Mouse (Mus musculus) limb, embryonic 13.5 days (tissue): Measurements from ENCODE around the gene 1700015G11Rik. TPM values are rescaled to one million over a fixed set of nuclear protein-coding genes. Genes with fewer than 3 reads are reported as not detected.

Experiments
- ATAC-seq: fragments of 200-750 bp; cut with Nextera tagmentation; 2 replicates; pipeline ENCODE4 v1.8.0; 2017; ENCODE audit warnings: low read depth, moderate number of reproducible peaks, moderate TSS enrichment; ENCODE audit not compliant: low FRiP score
- H3K27ac ChIP-seq: fragments of 300-500 bp; sonication (generic); 2 replicates; pipeline ENCODE4 v1.5.1; 2015; ENCODE audit warnings: inconsistent platforms, mild to moderate bottlenecking, moderate library complexity
- H3K27me3 ChIP-seq: fragments of 300-500 bp; sonication (generic); 2 replicates; pipeline ENCODE4 v1.6.1; 2015; ENCODE audit warnings: mild to moderate bottlenecking, inconsistent platforms
- H3K36me3 ChIP-seq: fragments of 300-500 bp; sonication (generic); 2 replicates; pipeline ENCODE4 v1.6.1; 2015; ENCODE audit warnings: inconsistent platforms, mild to moderate bottlenecking, moderate library complexity
- H3K4me1 ChIP-seq: fragments of 300-500 bp; sonication (generic); 2 replicates; pipeline ENCODE4 v1.6.1; 2015; ENCODE audit warnings: inconsistent platforms
- H3K4me2 ChIP-seq: fragments of 300-500 bp; sonication (generic); replicated peaks from 2 replicates; pipeline ENCODE4 v1.6.1; 2015; ENCODE audit warnings: inconsistent platforms, mild to moderate bottlenecking, moderate library complexity
- H3K4me3 ChIP-seq: fragments of 300-500 bp; sonication (generic); 2 replicates; pipeline ENCODE4 v1.5.1; 2015; ENCODE audit warnings: moderate library complexity, mild to moderate bottlenecking, inconsistent platforms
- H3K9ac ChIP-seq: fragments of 300-500 bp; sonication (generic); 2 replicates; pipeline ENCODE4 v1.6.1; 2015; ENCODE audit warnings: mild to moderate bottlenecking, inconsistent platforms
- H3K9me3 ChIP-seq: fragments of 300-500 bp; sonication (generic); 2 replicates; pipeline ENCODE4 v1.6.1; 2016; ENCODE audit warnings: inconsistent platforms
- WGBS: fragments of 180-500 bp; shearing (Covaris S2); methylation state at CpG from one replicate; pipeline ENCODE4 v1.1.7; 2015; 5-methylcytosine and 5-hydroxymethylcytosine counted together
- polyA plus RNA-seq: library from polyadenylated mRNA; unstranded; fragments of >200 nt; fragmentation: Nextera tagmentation; extraction: Ambion mirVana; gene quantifications from 2 replicates; pipeline ENCODE4 v1.2.1, GENCODE M21; 2015

1700015G11Rik gene
- polyA plus RNA-seq, result not detected in 2 replicates

DNA sequence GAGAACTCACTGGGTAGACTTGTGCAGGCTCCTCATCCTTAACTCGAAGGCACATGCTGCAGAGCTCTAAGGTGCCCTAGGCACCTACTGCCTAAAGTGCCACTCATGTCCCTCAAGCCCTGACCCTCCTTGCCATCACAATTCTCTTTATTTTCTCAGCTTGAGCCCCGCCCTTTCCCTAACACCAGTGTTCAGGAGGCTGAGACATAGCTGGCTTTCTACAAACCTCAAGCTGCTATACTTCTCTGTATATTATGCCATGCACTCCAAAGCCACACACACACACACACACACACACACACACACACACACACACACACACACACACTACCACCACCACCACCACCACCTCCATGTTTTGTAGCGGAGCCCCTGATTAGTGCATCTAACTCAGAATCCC is at the start of gene 1700015G11Rik:
Gene 1700015G11Rik, minus strand, starts transcription at position 101 of the 400 bp plus-strand sequence.
- Histone ChIP-seq H3K4me3 (no peak within 1 kb of the TSS), H3K4me2 (no peak within 1 kb of the TSS), H3K9ac (no peak within 1 kb of the TSS), H3K36me3 (no peaks in the 10 kb centered on the region), H3K27ac (no peak within 1 kb of the TSS), H3K4me1 (no peaks in the 10 kb centered on the region), H3K9me3 (no peaks in the 10 kb centered on the region), H3K27me3 (no peaks in the 10 kb centered on the region)
- 76% methylated on average over 3 of the region's 3 CpGs for WGBS
- no peak for ATAC-seq

DNA sequence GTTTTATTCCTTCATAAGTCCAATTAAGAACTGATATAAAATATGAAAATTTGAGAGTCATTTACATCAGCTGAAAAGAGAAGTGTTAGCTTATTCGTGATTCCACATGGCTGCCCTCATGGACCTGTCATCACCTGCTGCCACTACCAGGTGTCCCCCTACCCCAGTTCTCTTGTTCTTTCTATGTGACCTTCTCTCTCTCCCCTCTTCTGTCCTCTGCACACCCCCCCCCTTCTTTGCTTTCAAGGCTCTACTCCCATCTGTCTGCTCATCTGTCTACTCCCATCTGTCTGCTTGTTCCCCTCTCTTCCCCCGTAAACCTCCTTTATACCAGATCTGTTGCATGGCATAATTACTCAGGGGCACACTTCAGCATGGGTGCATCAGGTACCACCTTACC is 41.4 kb upstream of the 1700015G11Rik start:
- Histone ChIP-seq H3K9ac (no peak overlapping the region), H3K36me3 (no peaks in the 10 kb centered on the region), H3K27me3 (no peaks in the 10 kb centered on the region), H3K4me3 (no peak overlapping the region), H3K4me2 (no peak overlapping the region), H3K27ac (no peak overlapping the region), H3K9me3 (no peaks in the 10 kb centered on the region), H3K4me1 (no peaks in the 10 kb centered on the region)
- 74% methylated on average over 2 of the region's 2 CpGs for WGBS
- ATAC-seq, result no peak

DNA sequence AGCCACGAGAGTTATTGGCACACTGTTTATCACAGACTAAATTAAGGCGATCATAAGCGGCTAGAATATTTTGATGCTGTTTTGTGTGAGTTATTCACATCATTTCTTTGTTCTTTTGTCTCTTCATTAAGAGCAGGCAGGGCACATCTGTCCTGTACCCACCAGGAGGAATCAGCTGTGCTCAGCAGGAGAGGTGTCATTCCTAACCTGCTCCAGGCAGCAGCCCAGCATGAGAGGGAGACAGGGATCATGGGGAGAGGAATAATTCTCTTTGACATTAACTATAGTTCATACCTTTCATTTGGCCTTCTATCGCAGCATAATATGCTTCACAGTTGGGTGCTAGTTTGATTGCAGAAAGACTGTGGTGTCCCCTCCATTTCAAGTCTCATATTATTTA is 40.7 kb upstream of the 1700015G11Rik start:
- Histone ChIP-seq H3K9me3 (no peaks in the 10 kb centered on the region), H3K4me2 (no peak overlapping the region), H3K4me3 (no peak overlapping the region), H3K27ac (no peak overlapping the region), H3K9ac (no peak overlapping the region), H3K4me1 (no peaks in the 10 kb centered on the region), H3K36me3 (no peaks in the 10 kb centered on the region), H3K27me3 (no peaks in the 10 kb centered on the region)
- WGBS, result 71% methylated on average over 4 of the region's 4 CpGs
- ATAC-seq, result no peak

DNA sequence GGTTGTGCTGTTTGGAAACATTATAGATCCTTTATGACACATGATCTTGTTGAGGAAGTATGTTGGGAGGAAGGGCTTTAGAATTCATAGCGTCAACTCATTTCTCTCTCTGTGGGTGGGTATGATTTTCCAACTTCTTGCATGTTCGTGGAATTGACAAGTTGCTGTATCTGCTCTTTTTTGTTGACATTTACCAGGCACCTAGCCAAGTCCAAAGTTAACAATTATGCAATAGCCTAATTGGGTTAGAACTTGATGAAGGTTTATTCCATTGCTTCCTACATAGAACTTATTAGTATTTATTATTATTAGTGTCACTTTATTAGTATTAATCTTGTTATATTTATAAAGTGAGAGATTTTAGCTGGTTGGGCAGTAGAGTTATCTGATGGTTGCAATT is 40.3 kb upstream of the 1700015G11Rik start:
- WGBS, result 66% methylated on average over 2 of the region's 2 CpGs
- H3K9me3 ChIP-seq, result no peaks in the 10 kb centered on the region

DNA sequence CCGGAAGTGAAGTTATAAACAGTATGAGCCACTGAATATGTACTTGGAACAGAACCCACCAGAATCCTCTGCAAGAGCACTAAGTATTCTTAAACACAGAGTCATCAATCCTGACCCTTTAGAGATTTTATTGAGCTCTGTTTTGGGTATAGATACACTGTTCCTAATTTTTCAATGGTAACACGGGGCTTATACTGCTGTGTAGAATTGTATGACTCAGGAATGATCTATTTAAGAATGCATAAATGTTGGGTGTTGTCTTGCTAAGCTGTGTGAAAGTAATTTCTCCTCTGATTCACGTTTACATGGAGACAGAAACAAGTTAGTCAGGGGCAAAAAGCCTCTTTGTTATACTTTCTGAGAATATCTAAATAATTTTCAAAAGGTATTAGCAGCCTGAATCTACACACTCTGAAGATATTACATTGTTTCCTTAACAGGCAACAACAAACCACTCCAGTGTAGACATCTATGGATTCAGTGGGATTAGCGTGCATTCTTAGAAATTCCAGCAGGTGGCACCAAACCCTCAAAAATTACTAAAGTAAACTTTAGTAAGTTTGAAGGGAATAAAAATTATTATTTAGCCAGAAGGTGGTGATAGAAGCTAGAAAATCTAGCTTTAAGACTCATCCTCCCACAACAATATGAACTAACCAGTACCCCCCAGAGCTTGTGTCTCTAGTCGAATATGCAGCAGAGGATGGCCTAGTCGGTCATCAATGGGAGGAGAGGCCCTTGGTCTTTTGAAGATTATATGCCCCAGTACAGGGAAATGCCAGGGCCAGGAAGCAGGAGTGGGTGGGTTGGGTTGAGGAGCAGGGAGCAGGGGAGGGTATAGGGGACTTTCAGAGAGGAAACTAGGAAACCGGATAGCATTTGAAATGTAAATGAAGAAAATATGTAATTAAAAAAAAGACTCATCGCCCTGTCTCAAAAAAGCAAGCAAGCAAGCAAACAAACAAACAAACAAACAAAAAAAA is 22.4 kb upstream of the 1700015G11Rik start:
- 45% methylated on average over 8 of the region's 8 CpGs for WGBS
- H3K36me3 ChIP-seq, result no peaks in the 10 kb centered on the region
- no peaks in the 10 kb centered on the region for H3K27me3 ChIP-seq
- no peak overlapping the region for H3K27ac ChIP-seq
- ATAC-seq, result no peak
- H3K9me3 ChIP-seq, result no peaks in the 10 kb centered on the region
- no peak overlapping the region for H3K9ac ChIP-seq
- no peak overlapping the region for H3K4me2 ChIP-seq
- H3K4me1 ChIP-seq, result no peaks in the 10 kb centered on the region
- no peak overlapping the region for H3K4me3 ChIP-seq

More for the DNA sequence above, 40.3 kb upstream of the 1700015G11Rik start:
- no peak overlapping the region for H3K4me2 ChIP-seq
- H3K27me3 ChIP-seq, result no peaks in the 10 kb centered on the region
- H3K4me1 ChIP-seq, result no peaks in the 10 kb centered on the region
- no peak overlapping the region for H3K4me3 ChIP-seq
- H3K36me3 ChIP-seq, result no peaks in the 10 kb centered on the region
- no peak overlapping the region for H3K27ac ChIP-seq
- no peak overlapping the region for H3K9ac ChIP-seq
- ATAC-seq, result no peak

DNA sequence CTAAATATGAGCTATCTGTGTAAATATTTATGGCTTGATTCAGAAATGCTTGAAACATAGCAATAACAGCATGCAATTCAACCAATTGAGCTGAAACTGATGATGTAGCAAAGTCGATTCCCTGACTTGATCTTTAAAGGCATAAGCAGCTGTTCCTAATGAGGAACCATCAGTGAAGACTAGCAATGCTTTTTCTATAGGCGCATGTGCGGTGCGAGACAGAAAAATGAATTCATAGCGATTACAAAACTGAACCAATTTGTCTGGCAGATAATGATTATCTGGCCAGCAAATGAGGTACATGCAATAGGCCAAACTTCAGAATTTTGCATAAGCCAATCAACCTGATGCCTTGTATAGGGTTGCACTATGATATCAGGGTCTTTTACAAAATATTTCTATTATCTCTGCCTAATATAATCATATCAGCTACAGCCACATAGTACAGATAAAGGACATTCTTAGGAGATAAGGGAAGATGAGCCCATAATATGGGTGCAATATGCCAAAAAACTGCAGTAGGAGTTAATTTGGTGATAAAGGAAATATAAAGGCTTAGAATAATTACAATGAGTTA is 8.6 kb upstream of the 1700015G11Rik start:
- Histone ChIP-seq H3K27me3 (no peaks in the 10 kb centered on the region), H3K36me3 (no peaks in the 10 kb centered on the region), H3K4me2 (no peak overlapping the region), H3K9ac (no peak overlapping the region), H3K4me1 (no peaks in the 10 kb centered on the region), H3K9me3 (no peaks in the 10 kb centered on the region), H3K27ac (no peak overlapping the region), H3K4me3 (no peak overlapping the region)
- 88% methylated on average over 5 of the region's 5 CpGs for whole genome bisulfite sequencing
- no peak for ATAC-seq

DNA sequence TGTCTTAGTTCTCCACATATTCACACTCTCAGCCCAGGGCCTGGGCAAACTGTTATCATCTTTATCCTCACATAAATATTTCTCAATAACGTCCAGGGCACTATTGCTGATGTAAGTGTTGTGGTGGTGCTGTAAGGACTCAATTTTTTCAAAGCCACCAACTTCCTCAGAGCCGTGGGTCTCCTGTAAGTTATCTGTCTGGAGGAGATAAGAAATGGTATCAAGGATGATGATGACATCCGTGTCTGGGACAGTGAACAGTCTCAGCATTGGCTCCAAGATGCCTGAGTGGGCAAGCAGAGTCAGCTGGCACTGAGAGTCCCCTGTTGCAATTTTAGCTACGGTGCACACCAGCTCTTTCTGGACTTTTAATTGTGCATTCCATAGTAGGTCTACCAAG is 6.5 kb upstream of the 1700015G11Rik start:
- H3K4me1 ChIP-seq, result no peaks in the 10 kb centered on the region
- H3K4me2 ChIP-seq, result no peak overlapping the region
- no peaks in the 10 kb centered on the region for H3K36me3 ChIP-seq
- no peaks in the 10 kb centered on the region for H3K9me3 ChIP-seq
- no peak; the same call in 1 of the 2 replicates for ATAC-seq
- 81% methylated on average over 4 of the region's 4 CpGs for WGBS
- no peaks in the 10 kb centered on the region for H3K27me3 ChIP-seq
- no peak overlapping the region for H3K27ac ChIP-seq
- H3K4me3 ChIP-seq, result no peak overlapping the region
- no peak overlapping the region for H3K9ac ChIP-seq

DNA sequence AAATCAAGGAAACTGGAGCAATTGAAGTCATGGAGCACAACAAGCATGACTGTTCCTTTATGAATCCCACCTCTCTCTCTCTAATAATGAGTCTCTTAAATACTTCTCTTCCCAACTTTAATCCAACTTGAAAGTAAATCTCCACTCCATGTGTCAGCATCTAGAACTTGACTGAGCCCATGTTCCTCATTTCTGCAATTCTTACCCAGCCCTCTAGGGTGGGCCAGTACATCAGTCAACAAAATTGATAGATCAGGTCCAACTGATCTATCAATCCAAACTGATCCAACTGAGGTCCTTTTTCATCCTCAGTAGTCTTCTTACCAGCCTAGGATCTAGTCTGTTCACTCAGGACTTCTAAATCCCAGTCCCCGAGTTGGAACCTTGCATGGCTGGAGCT is 348 bp downstream of the 1700015G11Rik start:
- no peaks in the 10 kb centered on the region for H3K9me3 ChIP-seq
- H3K27me3 ChIP-seq, result no peaks in the 10 kb centered on the region
- no peak overlapping the region for H3K27ac ChIP-seq
- no peak overlapping the region for H3K4me3 ChIP-seq
- 85% methylated on average over 1 of the region's 1 CpGs for WGBS
- no peak overlapping the region for H3K9ac ChIP-seq
- H3K4me2 ChIP-seq, result no peak overlapping the region
- no peak for ATAC-seq
- H3K36me3 ChIP-seq, result no peaks in the 10 kb centered on the region
- no peaks in the 10 kb centered on the region for H3K4me1 ChIP-seq

DNA sequence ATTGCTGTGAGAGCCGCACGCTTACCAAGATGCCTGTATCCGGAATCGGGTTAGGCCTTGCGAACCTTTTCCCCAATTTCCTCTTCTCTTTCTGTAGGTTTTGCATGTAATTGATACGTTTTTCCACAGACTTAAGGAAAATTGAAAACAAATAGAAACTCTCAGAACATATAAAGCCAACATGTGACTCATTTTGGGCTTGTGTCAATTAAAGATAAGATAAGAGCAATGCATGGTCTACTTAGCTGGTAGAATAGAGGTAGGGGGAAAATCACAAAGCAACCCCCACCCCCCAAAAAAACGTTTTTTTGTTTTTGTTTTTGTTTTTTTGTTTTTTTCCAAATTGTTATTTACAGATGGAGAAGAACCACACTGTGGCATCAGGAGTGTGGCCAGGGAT is 2.1 kb downstream of the 1700015G11Rik start:
- H3K4me1 ChIP-seq, result no peaks in the 10 kb centered on the region
- WGBS, result 74% methylated on average over 7 of the region's 7 CpGs
- no peaks in the 10 kb centered on the region for H3K27me3 ChIP-seq
- no peak overlapping the region for H3K4me2 ChIP-seq
- no peaks in the 10 kb centered on the region for H3K9me3 ChIP-seq
- no peak overlapping the region for H3K27ac ChIP-seq
- ATAC-seq, result no peak
- no peak overlapping the region for H3K4me3 ChIP-seq
- no peak overlapping the region for H3K9ac ChIP-seq
- H3K36me3 ChIP-seq, result no peaks in the 10 kb centered on the region

DNA sequence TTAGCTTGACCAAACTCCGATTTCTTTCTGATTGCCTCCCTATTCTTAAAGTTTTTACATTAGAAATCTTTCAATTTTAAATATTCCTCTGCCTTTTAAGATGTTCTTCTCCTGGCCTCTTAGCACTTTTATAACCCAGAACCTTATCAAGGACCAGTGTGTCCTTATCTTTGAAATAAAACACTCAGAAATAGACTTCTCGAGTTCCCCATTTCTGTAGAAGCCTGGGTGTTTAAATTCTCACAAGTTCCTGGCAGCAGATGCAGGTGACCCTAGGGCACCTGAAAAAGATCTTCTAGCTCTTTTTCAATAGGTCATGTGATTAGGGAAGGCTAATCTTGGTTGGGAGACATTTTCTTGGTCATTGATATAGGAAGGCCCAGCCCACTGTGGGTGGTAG is 8.4 kb downstream of the 1700015G11Rik start:
- Histone ChIP-seq H3K9me3 (no peaks in the 10 kb centered on the region), H3K27me3 (peaks cover 39% of the 10 kb centered on the region), H3K4me2 (no peak overlapping the region), H3K9ac (no peak overlapping the region), H3K27ac (no peak overlapping the region), H3K4me1 (peaks cover 3% of the 10 kb centered on the region; the same call in 1 of the 2 replicates), H3K4me3 (no peak overlapping the region), H3K36me3 (no peaks in the 10 kb centered on the region)
- WGBS, result 89% methylated on average over 2 of the region's 2 CpGs
- ATAC-seq, result no peak

DNA sequence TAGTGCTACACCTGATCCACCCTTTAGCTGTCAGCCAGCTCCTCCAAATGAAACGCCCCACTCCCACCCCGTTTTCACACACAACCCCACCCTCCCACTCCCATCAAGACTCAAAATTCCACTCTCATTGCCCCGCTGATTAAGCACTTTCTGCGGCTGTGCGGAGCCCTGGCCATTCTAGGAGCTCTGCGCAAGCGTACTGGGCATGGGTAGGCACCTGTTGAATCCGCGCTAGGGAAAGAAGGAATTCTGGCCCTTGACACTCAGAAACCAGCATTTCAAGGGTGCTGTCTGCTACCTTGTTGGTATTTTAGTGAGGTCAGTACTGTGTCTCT is 9.3 kb downstream of the 1700015G11Rik start:
- Histone ChIP-seq H3K9ac (no peak overlapping the region), H3K4me1 (peaks cover 3% of the 10 kb centered on the region; the same call in 1 of the 2 replicates), H3K4me2 (peak overlapping the region; percentile 83), H3K27me3 (peaks cover 39% of the 10 kb centered on the region), H3K4me3 (peak overlapping the region; percentile 56), H3K27ac (no peak overlapping the region), H3K9me3 (no peaks in the 10 kb centered on the region), H3K36me3 (no peaks in the 10 kb centered on the region)
- under 1% methylated on average over 9 of the region's 9 CpGs for WGBS
- ATAC-seq, result peak; percentile 64; the same call in 1 of the 2 replicates

DNA sequence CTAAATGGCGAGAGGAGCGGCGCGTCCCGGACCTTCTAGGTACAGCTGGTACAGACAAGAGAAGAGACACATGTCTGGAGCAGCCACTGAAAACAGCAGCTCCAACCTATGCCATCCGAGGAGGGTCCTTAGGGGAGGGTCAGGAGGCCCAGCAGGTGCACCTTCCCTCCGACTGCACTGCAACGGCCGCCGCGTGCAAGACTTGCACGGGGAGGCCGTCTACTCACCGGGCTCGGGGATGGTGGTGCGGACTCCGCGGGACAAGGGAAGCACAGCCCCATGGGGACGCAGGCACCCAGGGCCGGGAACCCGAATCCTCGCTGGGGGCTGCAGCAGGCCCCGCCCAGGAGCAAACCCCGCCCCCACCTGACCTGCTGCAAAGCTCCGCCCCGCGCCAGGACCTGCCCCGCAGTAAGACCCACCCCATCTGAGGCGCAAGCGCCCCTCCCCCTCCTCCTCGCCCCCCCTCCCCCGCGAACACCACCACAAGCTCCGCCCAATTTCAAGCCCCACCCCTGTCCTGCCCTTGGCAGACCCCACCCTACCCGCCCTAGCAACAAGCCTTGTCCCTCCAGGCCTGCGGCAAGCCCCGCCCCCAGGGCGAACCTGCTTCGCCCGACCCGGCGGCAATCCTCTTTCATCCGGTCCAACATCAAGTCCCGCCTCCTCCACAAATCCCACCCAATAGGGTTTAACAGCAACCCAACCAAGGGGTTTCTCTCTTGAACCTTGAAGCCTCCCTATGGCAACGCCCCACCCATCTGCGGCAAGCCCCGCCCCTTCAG is 9.8 kb downstream of the 1700015G11Rik start, which contains the start of gene Svip:
Gene Svip, minus strand, starts transcription at position 508 of the 785 bp plus-strand sequence.
- Histone ChIP-seq H3K27me3 (peaks cover 39% of the 10 kb centered on the region), H3K4me1 (peaks cover 3% of the 10 kb centered on the region; the same call in 1 of the 2 replicates), H3K4me2 (peak within 1 kb of the TSS; percentile 83), H3K27ac (no peak within 1 kb of the TSS), H3K9me3 (no peaks in the 10 kb centered on the region), H3K9ac (peak within 1 kb of the TSS; percentile 56), H3K4me3 (peak within 1 kb of the TSS; percentile 56), H3K36me3 (no peaks in the 10 kb centered on the region)
- under 1% methylated on average over 38 of the region's 47 CpGs for WGBS
- ATAC-seq, result peak; percentile 96
